Mouse (Mus musculus) forebrain, embryonic 15.5 days (tissue): ENCODE results near the gene Cnst. TPM values are rescaled to one million over a fixed set of nuclear protein-coding genes. Genes with fewer than 3 reads are reported as not detected.
"Not testable (repeated sequence)": the region's sequence is repeated elsewhere in the genome, so short reads cannot be mapped to it uniquely, and the experiment has no call there.

Source experiments
- ATAC-seq: fragments of 200-750 bp; cut with Nextera tagmentation; replicated peaks from 2 replicates; pipeline ENCODE4 v1.8.0; 2017; ENCODE audit warnings: mild to moderate bottlenecking, moderate TSS enrichment, moderate library complexity
- H3K27ac ChIP-seq: fragments of 300-500 bp; sonication (generic); replicated peaks from 2 replicates; pipeline ENCODE4 v1.5.1; 2015; ENCODE audit warnings: mild to moderate bottlenecking, inconsistent platforms
- H3K27me3 ChIP-seq: fragments of 300-500 bp; sonication (generic); 2 replicates; pipeline ENCODE4 v1.6.1; 2015; ENCODE audit warnings: inconsistent platforms
- H3K36me3 ChIP-seq: fragments of 300-500 bp; sonication (generic); 2 replicates; pipeline ENCODE4 v1.6.1; 2015; ENCODE audit warnings: mild to moderate bottlenecking, inconsistent platforms
- H3K4me1 ChIP-seq: fragments of 300-500 bp; sonication (generic); 2 replicates; pipeline ENCODE4 v1.6.1; 2015; ENCODE audit warnings: inconsistent platforms
- H3K4me2 ChIP-seq: fragments of 300-500 bp; sonication (generic); replicated peaks from 2 replicates; pipeline ENCODE4 v1.6.1; 2015; ENCODE audit warnings: mild to moderate bottlenecking, inconsistent platforms
- H3K4me3 ChIP-seq: fragments of 300-500 bp; sonication (generic); 2 replicates; pipeline ENCODE4 v1.5.1; 2015; ENCODE audit warnings: mild to moderate bottlenecking, inconsistent platforms
- H3K9ac ChIP-seq: fragments of 300-500 bp; sonication (generic); replicated peaks from 2 replicates; pipeline ENCODE4 v1.6.1; 2015; ENCODE audit warnings: mild to moderate bottlenecking, inconsistent platforms
- H3K9me3 ChIP-seq: fragments of 300-500 bp; sonication (generic); 2 replicates; pipeline ENCODE4 v1.6.1; 2016; ENCODE audit warnings: inconsistent platforms
- WGBS: fragments of 180-500 bp; shearing (Covaris S2); methylation state at CpG from one replicate; pipeline ENCODE4 v1.1.7; 2015; ENCODE audit warnings: mixed read lengths; 5-methylcytosine and 5-hydroxymethylcytosine counted together
- polyA plus RNA-seq: library from polyadenylated mRNA; unstranded; fragments of >200 nt; fragmentation: Nextera tagmentation; extraction: Ambion mirVana; gene quantifications from 2 replicates; pipeline ENCODE4 v1.2.1, GENCODE M21; 2015

The Cnst gene
- 29.9 and 32.1 TPM in 2 replicates for polyA plus RNA-seq

DNA sequence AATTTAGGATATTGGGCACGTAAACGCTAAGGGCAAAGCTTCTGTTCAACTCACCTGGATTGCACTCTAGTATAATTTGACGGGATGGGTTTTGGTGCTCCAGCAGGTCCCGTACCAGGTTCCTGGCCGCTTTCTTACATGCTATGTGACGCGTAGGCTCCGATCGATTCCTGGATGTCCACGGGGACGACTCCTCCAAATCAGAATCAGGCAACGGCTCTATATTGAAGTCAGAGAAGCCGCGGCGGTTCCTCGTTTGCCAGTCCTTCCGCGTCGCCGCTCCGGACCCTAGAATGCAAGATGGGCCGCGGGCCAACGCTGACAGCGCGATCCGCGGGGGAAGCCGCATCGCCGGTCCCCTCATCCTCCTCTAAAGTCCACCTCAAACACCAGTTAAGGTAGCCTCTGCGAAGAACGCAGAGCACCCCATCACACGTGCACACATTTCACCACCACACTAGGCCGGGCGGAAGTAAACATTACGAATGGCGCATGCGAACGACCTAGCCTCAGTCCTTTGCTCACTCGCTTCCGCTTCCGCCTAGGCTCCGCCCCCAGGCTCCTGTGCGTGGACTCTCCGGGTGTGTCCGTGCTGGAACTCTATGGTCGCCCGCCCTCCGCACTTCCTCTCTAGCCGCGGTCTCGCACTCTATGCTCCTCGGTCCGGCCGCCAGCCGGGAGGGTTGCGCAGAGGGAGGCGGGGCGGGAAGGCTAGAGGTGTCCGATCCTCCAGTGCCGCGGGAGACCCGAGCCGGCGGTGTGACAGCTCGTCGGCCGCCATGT lies at the start of gene Cnst, which contains the start of gene Tfb2m:
Gene Cnst (plus strand): TSS at position 603 of the 783 bp plus-strand sequence.
Gene Tfb2m (minus strand): TSS at position 500 of the 783 bp plus-strand sequence.
- peak within 1 kb of the TSS; percentile 96 for H3K4me3 ChIP-seq
- not testable (repeated sequence) for H3K27me3 ChIP-seq, H3K9me3 ChIP-seq, H3K36me3 ChIP-seq
- WGBS: under 1% methylated on average over 69 of the region's 69 CpGs
- peaks cover 37% of the 10 kb centered on the region for H3K4me1 ChIP-seq
- peak within 1 kb of the TSS; percentile 99 for H3K27ac ChIP-seq
- H3K9ac ChIP-seq: peak within 1 kb of the TSS; percentile 88
- ATAC-seq: peak; percentile 100
- H3K4me2 ChIP-seq: peak within 1 kb of the TSS; percentile 83

DNA sequence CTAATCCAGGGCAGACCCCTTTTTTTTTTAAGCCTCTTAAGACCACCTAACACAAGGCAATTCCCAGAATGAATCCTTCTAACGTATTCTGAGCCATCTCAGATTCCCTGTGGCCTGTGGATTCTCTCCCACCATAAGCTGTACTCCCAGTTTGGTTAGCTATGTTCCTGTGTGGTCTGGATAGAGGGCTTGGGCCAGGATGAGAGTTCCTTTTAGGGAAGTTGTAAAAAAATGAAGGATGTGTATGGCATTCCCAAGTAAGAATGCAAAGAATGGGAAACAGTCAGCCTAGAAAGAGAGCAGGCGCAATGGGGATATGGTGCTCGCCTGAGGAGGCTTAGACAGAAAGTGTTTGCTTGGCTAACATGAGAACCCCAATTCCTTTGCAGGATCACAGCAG lies 46.9 kb upstream of the Cnst start:
- no peak overlapping the region for H3K4me3 ChIP-seq
- no peak for ATAC-seq
- H3K27ac ChIP-seq: no peak overlapping the region
- no peak overlapping the region for H3K4me2 ChIP-seq
- no peaks in the 10 kb centered on the region for H3K4me1 ChIP-seq
- H3K27me3 ChIP-seq: no peaks in the 10 kb centered on the region
- 86% methylated on average over 3 of the region's 3 CpGs for WGBS
- no peaks in the 10 kb centered on the region for H3K36me3 ChIP-seq
- no peak overlapping the region for H3K9ac ChIP-seq
- H3K9me3 ChIP-seq: no peaks in the 10 kb centered on the region

DNA sequence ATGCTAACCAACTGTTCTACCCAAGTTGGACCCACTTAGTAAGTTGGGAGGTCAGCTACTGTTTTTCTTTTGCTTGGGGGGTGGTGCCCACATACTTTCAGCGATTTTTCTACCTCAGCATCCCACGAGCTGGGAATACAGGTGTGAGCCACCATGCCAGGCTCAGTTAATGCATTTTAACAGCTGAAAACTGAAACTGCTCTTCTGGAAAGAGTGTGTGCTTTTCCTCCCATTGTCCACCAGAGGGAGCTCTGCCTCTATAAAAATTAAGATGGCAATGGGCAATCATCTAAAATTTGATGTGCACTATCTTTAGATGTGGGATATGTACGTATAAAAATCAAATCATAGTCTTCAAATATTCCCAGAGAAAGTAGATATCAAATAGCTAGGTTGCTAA lies 43.6 kb upstream of the Cnst start:
- Histone ChIP-seq H3K27ac (no peak overlapping the region), H3K4me3 (no peak overlapping the region), H3K9ac (no peak overlapping the region), H3K4me1 (no peaks in the 10 kb centered on the region), H3K9me3 (no peaks in the 10 kb centered on the region), H3K36me3 (no peaks in the 10 kb centered on the region), H3K27me3 (no peaks in the 10 kb centered on the region), H3K4me2 (no peak overlapping the region)
- 21% methylated on average over 3 of the region's 3 CpGs for WGBS
- ATAC-seq: no peak

DNA sequence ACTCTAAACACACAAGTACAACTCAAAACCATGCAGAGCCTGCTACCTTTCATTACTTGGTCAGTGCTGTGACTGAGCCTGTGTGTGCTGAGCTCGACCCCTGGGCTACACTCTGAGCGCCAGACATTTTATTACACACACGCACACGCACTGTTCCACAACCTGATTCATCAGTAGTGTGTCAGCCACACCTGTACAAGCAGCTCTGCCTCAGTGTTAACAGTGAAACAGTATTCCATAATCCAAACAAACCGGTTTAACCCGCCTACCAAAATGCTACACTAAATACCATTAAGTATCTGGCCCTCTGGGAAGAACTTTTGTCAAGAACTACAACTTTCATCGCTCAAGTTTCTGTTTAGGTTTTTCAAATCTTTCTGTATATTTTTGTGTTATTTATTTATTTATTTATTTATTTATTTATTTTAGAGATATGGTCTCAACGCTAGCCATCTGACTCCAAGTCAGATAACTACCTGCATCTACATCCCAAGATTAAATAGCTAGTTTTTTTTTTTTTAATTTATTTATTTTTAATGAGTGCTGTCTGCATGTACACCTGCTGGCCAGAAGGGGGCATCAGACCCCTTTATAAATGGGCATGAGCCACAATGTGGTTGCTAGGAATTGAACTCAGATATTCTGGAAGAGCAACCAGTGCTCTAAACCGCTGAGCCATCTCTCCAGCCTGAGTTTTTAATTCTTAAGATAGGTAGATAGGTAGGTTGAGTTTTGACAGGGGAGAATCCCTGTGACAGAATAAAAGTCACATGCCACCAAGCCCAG lies 39.4 kb upstream of the Cnst start:
- Histone ChIP-seq H3K27ac (no peak overlapping the region), H3K4me2 (no peak overlapping the region), H3K9ac (no peak overlapping the region), H3K27me3 (no peaks in the 10 kb centered on the region), H3K9me3 (no peaks in the 10 kb centered on the region), H3K4me1 (peaks cover 7% of the 10 kb centered on the region), H3K4me3 (no peak overlapping the region), H3K36me3 (no peaks in the 10 kb centered on the region)
- WGBS: 68% methylated on average over 9 of the region's 9 CpGs
- no peak for ATAC-seq

DNA sequence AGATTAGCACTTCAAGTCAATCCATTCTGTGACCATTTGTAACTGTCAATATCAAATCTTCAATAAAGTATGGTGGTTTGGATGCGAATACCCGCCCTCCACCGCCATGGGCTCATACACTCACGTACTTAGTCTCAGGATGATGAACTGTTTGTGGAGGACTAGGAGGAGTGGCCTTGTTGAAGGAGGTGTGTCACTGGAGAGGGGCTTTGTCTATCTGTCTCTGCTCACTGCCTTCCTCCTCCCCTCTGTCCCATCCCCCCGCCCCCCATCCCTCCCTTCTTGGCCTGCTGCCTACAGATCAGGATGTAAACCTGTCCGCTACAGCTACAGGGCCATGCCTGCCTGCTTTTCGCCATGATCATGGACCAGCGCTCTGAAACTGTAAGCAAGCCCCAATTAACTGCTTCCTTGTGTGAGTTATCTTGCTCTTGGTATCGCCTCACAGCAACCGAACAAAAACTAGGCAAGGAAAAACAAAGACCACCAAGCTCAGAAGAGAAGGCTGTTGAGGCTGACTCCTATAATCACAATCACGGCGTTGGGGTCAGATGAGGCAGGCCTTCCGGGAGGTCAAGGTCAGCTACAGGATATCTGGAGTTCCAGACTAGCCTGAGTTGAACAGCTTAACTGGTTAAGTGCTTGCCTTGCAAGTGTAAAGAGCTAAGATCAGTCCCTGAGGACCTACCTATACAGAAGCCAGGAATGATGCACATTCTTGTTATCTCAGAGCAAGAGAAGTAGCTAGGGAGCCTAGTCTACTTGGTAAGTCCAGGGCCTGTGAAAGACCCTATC lies 35.4 kb upstream of the Cnst start:
- Histone ChIP-seq H3K4me2 (no peak overlapping the region), H3K36me3 (no peaks in the 10 kb centered on the region), H3K27me3 (no peaks in the 10 kb centered on the region), H3K4me3 (no peak overlapping the region), H3K27ac (no peak overlapping the region), H3K9me3 (no peaks in the 10 kb centered on the region), H3K9ac (no peak overlapping the region), H3K4me1 (peaks cover 8% of the 10 kb centered on the region)
- no peak for ATAC-seq
- 76% methylated on average over 13 of the region's 13 CpGs for WGBS

DNA sequence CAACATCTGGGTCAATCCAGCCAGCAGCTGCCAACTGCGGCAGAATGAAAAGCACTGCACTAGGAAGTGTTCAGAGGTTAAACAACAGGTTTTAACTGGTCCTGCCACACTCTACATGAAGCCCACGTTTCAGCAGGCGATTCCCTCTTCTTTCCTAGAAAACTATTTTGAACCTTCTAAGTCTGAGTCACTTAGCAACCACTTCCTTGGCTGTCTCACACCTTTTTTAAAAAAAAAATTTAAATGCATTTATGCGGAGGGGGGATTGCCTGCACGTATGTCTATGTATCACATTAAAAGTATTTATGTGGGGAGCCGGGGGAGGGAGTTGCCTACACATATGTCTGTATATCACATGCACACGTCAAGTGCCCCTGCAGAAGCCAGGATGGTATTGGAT lies 34.3 kb upstream of the Cnst start:
- Histone ChIP-seq H3K27ac (no peak overlapping the region), H3K27me3 (no peaks in the 10 kb centered on the region), H3K4me1 (peaks cover 13% of the 10 kb centered on the region), H3K9me3 (no peaks in the 10 kb centered on the region), H3K9ac (no peak overlapping the region), H3K36me3 (no peaks in the 10 kb centered on the region), H3K4me2 (no peak overlapping the region), H3K4me3 (no peak overlapping the region)
- 0 out of 2 replicates have a peak, but pooled peaks have one; percentile 23 for ATAC-seq
- WGBS: 72% methylated on average over 7 of the region's 7 CpGs

DNA sequence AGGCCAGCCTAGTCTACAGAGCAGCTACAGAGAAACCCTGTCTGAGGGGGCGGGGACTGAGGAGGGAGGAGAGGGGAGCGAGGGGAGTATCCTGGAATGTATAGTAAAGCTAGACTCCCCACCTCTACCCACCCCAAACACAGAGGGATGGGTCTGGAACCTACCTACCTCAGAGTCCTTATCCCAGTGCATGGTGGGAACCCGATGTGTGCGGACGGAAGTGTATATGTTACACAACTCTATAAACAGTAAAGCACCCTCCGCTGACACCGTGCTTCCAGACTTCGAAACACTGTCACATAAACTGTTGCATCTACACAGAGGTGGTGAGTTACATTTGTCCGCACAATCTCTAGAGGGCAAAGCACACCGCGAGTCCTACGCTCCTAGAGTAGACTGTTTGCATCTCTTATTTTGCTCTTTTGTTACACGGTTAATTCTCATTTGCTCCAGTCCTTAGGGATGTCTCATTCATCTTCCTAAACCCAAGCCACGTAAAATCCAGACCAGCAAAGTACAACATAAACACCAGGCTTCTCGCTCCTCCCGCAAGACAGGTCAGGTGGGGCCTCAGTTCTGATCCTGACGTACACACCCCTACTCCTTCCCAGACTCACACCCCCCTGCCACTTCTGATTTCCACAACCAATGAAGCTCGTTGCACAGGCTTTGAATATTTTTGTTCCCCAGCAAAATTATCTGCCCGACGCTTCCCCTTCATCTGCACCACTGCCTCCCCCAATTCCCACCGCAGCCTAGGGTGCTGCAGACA lies 29.0 kb upstream of the Cnst start:
- peak; percentile 75 for ATAC-seq
- no peaks in the 10 kb centered on the region for H3K27me3 ChIP-seq
- peaks cover 9% of the 10 kb centered on the region; the same call in 1 of the 2 replicates for H3K4me1 ChIP-seq
- no peak overlapping the region for H3K27ac ChIP-seq
- H3K4me2 ChIP-seq: peak overlapping the region; percentile 94
- H3K9ac ChIP-seq: peak overlapping the region; percentile 66
- no peaks in the 10 kb centered on the region for H3K9me3 ChIP-seq
- no peaks in the 10 kb centered on the region for H3K36me3 ChIP-seq
- under 1% methylated on average over 21 of the region's 21 CpGs for WGBS
- H3K4me3 ChIP-seq: peak overlapping the region; percentile 81

DNA sequence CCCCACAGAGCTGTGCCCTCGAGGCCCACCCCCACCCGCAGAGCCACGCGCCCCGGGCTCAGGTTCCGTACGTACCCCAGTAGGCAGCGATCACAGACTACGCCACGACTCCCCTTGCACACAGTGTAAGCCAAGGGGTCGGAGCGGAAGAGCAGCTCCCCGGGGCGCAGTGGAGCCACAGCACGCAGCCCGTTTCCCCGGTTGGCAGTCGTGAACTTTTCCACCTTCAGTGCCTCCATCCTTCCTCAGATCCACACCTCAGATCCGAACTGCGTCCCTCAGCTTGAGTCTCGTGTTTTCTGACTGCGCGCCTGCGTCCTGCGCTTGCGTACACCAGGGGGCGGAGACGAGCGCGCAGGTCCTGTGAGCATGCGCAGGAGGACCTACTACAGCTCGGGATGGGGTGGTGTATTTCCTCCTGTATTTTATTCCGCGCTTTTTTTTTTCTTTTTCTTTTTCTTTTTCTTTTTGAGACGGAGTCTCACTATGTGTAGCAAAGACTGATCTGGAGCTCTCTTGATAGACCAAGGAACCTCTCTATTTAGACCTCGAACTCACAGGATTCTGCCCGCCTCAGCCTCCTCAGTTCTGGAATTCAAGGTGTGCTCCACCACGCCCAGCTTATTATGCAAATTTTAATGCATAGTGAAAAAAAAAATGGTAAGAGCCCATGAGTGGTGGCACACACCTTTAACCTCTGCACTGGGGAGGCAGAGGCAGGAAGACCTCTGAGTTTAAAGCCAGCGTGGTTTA lies 28.3 kb upstream of the Cnst start, which contains the start of gene Smyd3:
Gene Smyd3 (minus strand): TSS at position 329 of the 753 bp plus-strand sequence.
- peak within 1 kb of the TSS; percentile 81 for H3K4me3 ChIP-seq

DNA sequence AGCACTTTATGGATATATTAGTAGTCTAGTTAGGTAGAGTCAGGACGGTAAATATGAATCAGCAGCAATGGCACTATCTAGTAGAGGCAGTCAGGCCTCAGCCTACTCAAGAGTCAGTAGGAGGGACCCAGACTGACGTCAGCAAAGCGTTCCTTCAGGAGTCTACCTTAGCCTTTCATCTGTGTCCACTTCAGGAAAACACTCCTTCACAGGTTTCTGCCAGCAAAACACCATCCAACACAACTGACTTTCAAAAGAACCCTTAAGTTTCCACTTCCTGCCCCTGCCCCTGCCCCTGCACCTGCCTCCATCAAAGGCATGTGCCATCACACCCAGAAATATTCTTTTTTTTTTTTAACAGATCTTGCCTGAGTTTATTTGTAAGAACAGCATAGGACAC lies 26.3 kb upstream of the Cnst start:
- Histone ChIP-seq H3K4me3 (no peak overlapping the region), H3K27me3 (no peaks in the 10 kb centered on the region), H3K4me2 (no peak overlapping the region), H3K27ac (no peak overlapping the region), H3K4me1 (peaks cover 9% of the 10 kb centered on the region; the same call in 1 of the 2 replicates), H3K9ac (no peak overlapping the region), H3K36me3 (no peaks in the 10 kb centered on the region), H3K9me3 (no peaks in the 10 kb centered on the region)
- WGBS: 83% methylated on average over 3 of the region's 3 CpGs
- no peak for ATAC-seq

More for the DNA sequence above, 28.3 kb upstream of the Cnst start, which contains the start of gene Smyd3:
- peak; percentile 91 for ATAC-seq
- Histone ChIP-seq H3K27ac (no peak within 1 kb of the TSS; the same call in 1 of the 2 replicates), H3K9ac (peak within 1 kb of the TSS; percentile 66), H3K27me3 (no peaks in the 10 kb centered on the region), H3K9me3 (no peaks in the 10 kb centered on the region), H3K4me2 (peak within 1 kb of the TSS; percentile 94), H3K36me3 (no peaks in the 10 kb centered on the region), H3K4me1 (peaks cover 9% of the 10 kb centered on the region; the same call in 1 of the 2 replicates)
- 6% methylated on average over 39 of the region's 39 CpGs for WGBS

DNA sequence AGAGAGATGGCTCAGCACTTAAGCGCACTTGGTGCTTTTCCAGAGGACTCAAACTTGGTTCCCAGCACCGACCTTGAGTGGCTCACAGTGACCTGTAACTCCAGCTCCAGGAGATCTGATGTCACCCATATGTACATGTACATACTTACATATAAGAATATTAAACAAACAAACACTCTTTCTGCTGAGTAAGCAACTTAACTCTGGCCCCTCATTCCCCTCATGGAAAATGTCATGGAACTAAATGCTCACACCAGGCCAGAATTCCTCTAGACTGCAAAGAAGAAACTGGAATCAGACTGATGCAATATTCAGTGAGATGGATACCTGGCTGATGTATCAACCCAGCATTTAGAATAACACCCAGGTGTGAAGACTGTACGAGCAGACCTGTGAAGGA lies 7.1 kb upstream of the Cnst start:
- Histone ChIP-seq H3K4me3 (no peak overlapping the region), H3K4me2 (no peak overlapping the region), H3K9me3 (no peaks in the 10 kb centered on the region), H3K27me3 (no peaks in the 10 kb centered on the region), H3K36me3 (peaks cover 16% of the 10 kb centered on the region), H3K4me1 (no peaks in the 10 kb centered on the region), H3K27ac (no peak overlapping the region), H3K9ac (no peak overlapping the region)
- ATAC-seq: no peak
- WGBS: 93% methylated on average over 3 of the region's 3 CpGs
